In genomic region chr8:108796076-108796475, GRCm38 (mm10) we compare ENCODE assay signal across 21 mouse cellular contexts.
"Had no signal": no experiment of that assay in that cellular context is flagged by ENCODE, and none has a peak within 500 bp of the region (broad histone marks: within the 10 kb centered on the region; RNA-seq: fewer than 3 reads in every experiment).

No protein-coding gene starts in this region.

- H3K27me3 ChIP-seq: kidney, embryonic 15.5 days; limb, embryonic 13.5 days; liver, embryonic 12.5 days; liver, embryonic 15.5 days; lung, embryonic 15.5 days; neural tube, embryonic 13.5 days had no signal

- H3K27ac ChIP-seq: kidney, embryonic 15.5 days; limb, embryonic 10.5 days; limb, embryonic 13.5 days; liver, embryonic 12.5 days; liver, embryonic 15.5 days; lung, embryonic 15.5 days; neural tube, embryonic 13.5 days had no signal

- H3K9me3 ChIP-seq: liver, embryonic 15.5 days had no signal

- H3K9ac ChIP-seq: kidney, embryonic 15.5 days; limb, embryonic 13.5 days; liver, embryonic 12.5 days; liver, embryonic 15.5 days; lung, embryonic 15.5 days; neural tube, embryonic 13.5 days had no signal

- ATAC-seq: liver, embryonic 12.5 days had no signal

- H3K4me1 ChIP-seq: liver, embryonic 12.5 days; megakaryocyte, embryonic 14.5 days had no signal

- H3K4me2 ChIP-seq: kidney, embryonic 15.5 days; limb, embryonic 13.5 days; liver, embryonic 12.5 days; liver, embryonic 15.5 days; lung, embryonic 15.5 days; midbrain, embryonic 11.5 days; neural tube, embryonic 13.5 days had no signal

- H3K4me3 ChIP-seq: kidney, embryonic 15.5 days; limb, embryonic 10.5 days; limb, embryonic 13.5 days; liver, embryonic 12.5 days; liver, embryonic 15.5 days; lung, embryonic 15.5 days; megakaryocyte, embryonic 14.5 days; neural tube, embryonic 13.5 days had no signal

- DNase-seq: kidney, adult 8-10 months; kidney, postnatal 10 days; kidney, postnatal 36 days; liver; lung, adult 18-20 months; lung, postnatal 10 days; lung, postnatal 36 days; midbrain, embryonic 14.5 days; retina, postnatal 1 day; thymus, adult 2 months; thymus, postnatal 14 days; thymus, postnatal 4 days had no signal
